Mouse (Mus musculus) retina, postnatal 7 days (tissue): ENCODE measurements around the gene Trpc2.
"Not testable (repeated sequence)": the region's sequence is repeated elsewhere in the genome, so short reads cannot be mapped to it uniquely, and the experiment has no call there.

Source experiments
- DNase-seq: peaks from one replicate; pipeline ENCODE4 v3.0.0-alpha.2; 2012; ENCODE audit warnings: low read depth, low spot score

Trpc2 gene

DNA sequence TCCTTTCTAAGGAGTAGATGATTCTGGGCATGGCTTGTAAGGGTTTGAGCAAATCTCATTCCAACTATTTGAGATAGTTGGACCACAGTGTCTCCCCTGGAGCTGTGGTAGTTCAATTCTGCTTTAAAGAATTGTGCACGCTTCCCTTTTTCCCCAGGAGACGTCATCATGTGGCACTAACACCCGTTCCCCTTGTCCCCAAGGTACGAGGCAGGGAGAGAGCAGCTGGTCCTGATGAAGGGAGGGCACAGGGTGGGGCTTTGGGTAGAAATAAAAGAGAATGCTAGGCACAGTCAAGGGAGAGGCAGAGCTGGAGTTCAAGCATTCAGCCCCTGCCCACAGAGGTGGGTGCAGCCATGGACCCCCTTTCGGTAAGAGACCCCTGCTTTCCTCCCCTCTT, at the start of gene Trpc2:
Gene Trpc2, plus strand, starts transcription at position 301 of the 400 bp plus-strand sequence.
- no peak for DNase-seq

- DNase-seq, result no peak
Observed at GRCm38 (mm10) chr7:102034904-102035303, 48.0 kb upstream of the Trpc2 start.

DNA sequence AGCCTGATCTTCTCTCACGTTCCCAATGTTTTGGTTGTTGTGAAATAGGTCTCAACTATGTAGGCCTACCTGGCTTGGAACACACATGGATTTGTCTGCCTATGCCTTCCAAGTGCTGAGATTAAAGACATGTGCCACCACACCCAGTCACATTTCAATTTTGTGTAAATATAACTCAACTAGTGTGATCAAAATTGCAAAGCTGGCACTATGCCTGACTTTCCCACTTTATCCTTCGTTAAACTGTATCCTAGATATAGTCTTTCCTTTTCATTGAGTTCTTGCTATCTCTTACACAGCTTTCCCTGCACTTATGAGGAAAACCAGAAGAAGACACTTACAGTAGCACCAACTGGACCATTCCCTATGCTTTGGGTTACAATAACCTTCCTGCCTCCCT, 47.4 kb upstream of the Trpc2 start:
- no peak for DNase-seq

GRCm38 (mm10) chr7:102037318-102037717, 45.6 kb upstream of the Trpc2 start:
- no peak for DNase-seq

DNA sequence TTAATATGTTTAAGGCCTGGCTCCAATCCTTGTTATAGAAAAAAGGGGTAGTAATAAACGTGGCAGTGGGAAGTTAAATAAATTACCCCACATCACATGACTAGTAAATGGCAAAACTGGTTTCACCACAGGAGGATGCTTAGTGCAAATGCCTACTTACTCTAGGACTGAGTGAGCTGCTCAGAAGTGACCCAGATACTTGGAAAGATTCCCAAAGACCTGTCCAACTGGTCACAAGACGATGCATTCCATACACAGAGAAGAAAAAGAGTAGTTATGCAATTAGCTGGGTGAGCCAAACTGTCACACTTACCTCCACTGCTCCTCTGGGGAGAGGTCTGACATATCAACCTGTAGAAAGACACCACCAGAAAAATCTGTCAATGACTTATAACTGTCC, 40.6 kb upstream of the Trpc2 start:
- no peak for DNase-seq

DNA sequence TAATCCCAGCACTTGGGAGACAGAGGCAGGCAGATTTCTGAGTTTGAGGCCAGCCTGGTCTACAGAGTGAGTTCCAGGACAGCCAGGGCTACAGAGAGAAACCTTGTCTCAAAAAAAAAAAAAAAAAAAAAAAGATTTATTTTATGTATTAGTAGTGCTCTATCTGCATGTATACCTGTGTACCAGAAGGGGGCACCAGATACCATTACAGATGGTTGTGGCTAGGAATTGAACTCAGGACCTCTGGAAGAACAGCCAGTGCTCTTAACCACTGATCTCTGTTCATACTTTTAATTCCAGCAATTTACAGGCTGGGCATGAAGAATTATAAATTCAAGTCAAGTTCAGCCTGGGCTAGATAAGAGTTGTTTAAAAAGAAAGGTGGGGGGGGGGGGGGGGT, 34.4 kb upstream of the Trpc2 start:
- DNase-seq, result not testable (repeated sequence)

- DNase-seq, result no peak
Observed at GRCm38 (mm10) chr7:102061353-102061752, 21.6 kb upstream of the Trpc2 start.

GRCm38 (mm10) chr7:102062203-102062602, 20.7 kb upstream of the Trpc2 start:
- DNase-seq, result no peak

- no peak for DNase-seq
Observed at GRCm38 (mm10) chr7:102063891-102064290, 19.0 kb upstream of the Trpc2 start.

DNA sequence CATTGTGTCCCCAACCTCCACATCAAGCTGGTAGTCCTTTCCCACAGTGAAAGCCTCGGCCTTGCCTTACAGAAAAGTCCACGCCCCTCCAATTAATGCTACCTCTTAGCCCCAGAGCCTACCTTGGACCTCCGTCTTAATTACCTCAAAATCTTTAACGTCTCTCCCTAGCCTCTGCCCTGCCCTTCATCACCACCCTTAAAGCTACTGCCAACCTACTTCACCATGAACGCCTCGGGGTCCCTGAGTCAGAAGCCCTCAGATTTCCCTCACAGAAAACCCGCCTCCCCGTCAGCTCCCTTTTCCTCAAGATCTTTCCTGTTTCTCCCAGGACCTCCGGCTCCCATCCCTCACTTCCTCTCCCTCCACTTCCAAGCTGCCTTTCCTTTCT, 18.3 kb upstream of the Trpc2 start:
- no peak for DNase-seq

- DNase-seq, result peak; percentile 84
Observed at GRCm38 (mm10) chr7:102065046-102065891, 17.6 kb upstream of the Trpc2 start, which contains the start of the genes Rnf121, Xndc1 and Xntrpc. Rnf121 (minus strand) TSS chr7:102065469. Xndc1 (plus strand) TSS chr7:102065511. Xntrpc (plus strand) TSS chr7:102065713.

GRCm38 (mm10) chr7:102066363-102066762, 16.6 kb upstream of the Trpc2 start:
- DNase-seq, result no peak

DNA sequence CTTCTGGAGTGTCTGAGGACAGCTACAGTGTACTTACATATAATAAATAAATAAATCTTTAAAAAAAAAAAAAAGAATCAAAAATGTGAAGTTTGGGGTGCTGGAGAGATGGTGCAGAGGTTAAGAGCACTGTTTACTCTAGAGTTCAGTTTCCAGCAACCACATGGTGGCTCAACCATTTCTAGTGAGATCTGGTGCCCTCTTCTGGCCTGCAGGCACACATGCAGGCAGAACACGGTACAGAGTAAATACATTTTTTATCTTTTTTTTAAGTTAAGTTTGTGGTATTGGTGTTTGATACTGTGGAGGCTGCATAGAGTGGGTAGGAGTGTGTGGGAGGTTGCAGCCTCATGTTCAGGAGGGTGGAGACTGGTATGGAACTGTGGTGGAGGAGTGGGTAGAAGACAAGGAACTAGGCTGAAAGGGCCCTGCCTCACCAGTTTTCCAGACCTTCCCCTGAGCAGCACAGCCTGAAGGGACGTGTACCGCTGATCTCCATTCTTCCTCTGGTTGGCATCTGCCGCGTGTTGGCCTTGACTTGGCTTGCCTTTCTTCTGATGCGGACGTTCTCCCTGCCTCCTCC, 6.1 kb upstream of the Trpc2 start:
- no peak for DNase-seq

- no peak for DNase-seq
Observed at GRCm38 (mm10) chr7:102078517-102078916, 4.4 kb upstream of the Trpc2 start.

DNA sequence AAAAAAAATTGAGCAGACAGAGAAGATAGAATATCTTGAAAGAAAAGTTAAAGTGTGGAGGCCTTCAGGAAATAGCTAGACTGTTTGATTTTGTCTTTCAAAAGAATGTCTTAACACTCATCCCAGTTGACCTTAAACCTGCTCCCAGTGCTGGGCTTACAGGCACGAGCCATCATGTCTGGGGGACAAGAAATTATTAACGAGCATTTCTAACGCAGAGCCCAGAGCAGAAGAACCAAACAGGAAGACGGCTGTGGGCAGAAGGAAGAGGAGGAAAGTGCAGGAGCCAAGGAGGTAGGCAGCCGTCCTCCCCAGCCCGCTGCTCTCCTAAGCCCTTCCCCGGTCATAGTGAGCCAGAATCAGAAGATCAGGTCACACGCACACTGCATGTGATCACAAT, 2.6 kb upstream of the Trpc2 start:
- no peak for DNase-seq

DNA sequence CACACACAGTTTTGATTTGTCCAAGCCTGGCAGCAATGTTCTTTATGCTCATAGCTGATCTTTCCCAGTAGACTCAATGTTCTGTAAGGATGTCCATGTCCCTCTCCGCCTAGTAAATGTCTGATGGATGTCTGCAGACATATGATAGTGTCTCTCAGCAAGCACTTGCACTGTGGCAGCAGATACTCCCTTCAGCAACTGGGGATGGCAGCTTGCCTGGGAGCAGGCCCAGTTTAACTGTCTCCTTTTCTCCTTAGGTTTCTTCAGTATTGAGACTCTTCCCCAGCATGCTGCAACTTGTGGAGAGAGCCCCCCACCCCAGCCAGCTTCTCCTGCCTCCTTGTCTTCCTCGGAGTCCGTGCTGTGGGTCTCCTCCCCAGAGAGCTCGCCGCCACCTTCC, 1.1 kb upstream of the Trpc2 start:
- DNase-seq, result no peak

DNA sequence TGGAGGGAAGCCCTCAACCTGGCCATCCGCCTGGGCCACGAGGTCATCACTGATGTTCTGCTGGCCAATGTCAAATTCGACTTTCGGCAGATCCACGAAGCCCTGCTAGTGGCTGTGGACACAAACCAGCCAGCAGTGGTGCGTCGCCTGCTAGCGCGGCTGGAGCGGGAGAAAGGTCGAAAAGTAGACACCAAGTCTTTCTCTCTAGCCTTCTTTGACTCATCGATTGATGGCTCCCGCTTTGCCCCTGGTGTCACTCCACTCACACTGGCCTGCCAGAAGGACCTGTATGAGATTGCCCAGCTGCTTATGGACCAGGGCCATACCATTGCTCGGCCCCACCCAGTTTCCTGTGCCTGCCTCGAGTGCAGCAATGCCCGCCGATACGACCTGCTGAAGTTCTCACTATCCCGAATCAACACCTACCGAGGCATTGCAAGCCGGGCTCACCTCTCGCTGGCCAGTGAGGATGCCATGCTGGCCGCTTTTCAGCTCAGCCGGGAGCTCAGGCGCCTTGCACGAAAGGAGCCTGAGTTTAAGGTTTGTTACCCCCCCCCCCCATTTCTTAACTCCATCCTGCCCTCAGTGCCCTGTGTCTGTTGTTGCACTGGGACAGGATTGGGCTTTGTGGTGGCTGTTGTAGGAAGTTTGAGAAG, 1.3 kb downstream of the Trpc2 start:
- DNase-seq, result no peak

- no peak for DNase-seq
Observed at GRCm38 (mm10) chr7:102087336-102087735, 4.4 kb downstream of the Trpc2 start.

DNA sequence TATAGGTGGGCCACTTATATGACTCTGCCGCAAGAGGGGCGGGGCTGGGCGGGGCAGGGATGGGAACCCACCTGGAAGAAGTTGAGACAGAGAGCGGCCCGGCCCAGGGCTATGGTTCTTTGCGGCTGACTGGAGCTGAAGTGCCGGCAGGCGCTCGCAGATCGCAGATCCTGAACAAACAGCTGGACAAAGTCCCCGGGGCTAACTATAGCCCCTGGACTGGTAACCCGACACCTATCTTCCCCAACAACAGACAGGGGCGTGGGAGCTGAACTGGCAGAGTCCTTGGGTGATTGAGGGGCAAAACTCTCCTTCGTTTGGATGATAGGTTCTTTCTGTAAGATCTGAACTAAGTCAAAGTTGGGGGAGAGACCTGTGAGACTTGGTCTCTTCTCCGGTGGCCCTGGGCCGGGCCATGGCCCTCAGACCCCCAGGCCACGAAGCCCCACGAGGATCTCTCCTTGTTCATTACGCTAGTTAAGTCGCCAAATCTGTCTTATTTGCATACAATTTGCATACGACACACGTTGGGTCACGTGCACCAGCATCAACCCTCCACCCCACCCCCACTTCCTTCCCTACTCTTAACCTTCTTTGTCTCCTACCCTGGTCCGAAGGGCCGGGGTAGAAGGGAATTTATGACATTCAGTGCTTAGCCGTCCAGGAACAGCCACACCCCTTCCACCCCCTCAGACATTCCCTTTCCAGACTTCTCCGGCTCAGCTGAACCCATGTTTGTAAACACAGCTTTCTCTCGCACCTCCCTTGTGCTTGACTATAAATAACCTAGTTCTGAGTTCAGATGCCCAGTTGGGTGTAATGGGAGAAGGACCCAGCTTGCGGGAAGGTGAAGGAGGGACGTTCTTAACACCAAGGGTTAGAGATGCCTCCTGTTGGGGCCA, 17.1 kb downstream of the Trpc2 start:
- no peak for DNase-seq

- no peak for DNase-seq
Observed at GRCm38 (mm10) chr7:102100868-102101267, 18.0 kb downstream of the Trpc2 start.

DNA sequence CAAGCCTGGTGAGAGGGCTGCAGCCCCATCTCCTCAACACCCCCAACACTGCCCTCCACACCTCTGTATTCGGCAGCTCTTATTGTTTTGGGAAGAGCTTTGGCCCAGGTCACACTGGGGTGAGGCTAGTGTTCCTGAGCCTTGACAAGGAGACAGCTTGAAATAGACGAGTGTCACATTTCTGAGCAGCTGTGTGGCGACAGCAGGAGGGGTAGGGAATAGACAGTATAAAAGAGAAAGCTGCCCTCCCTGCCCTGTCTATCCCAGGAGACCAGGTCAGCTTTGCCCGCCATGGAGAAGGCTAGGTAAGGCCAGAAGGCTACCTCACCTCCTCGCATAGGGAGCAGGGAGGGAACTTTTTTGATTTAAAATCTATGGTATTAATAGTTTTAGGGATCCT, 18.6 kb downstream of the Trpc2 start, which contains the start of gene Art1:
Gene Art1, plus strand, starts transcription at position 257 of the 400 bp plus-strand sequence.
- DNase-seq, result no peak
